Mouse (Mus musculus): ENCODE measurements at regions not wholly inside any gene's neighbourhood (a gene's known extent, or its start where the extent isn't known, plus 50 kb on each side); places are given as distances from the start of the nearest gene placed in this dataset.

GRCm38 (mm10) chr1:28144824-28145223 is 635.2 kb downstream of the Gm597 start:
- Histone ChIP-seq H3K27ac (replicated peaks in 1 of 2; ENCODE audit: control insufficient read depth in 1 of 2, insufficient read depth in 1 of 2, low read depth in 2 of 2, low read length in 2 of 2) (no peak overlapping the region), H3K9me3 (ENCODE audit: control insufficient read depth, low read length) (no peaks in the 10 kb centered on the region), H3K9ac (ENCODE audit: low read length) (no peak overlapping the region), H3K4me2 (ENCODE audit: low read length) (no peak overlapping the region), H3K4me3 (ENCODE audit: control insufficient read depth in 1 of 2, insufficient read depth in 1 of 2, low read depth in 1 of 2, low read length in 2 of 2) (no peak overlapping the region), H3K27me3 (ENCODE audit: control insufficient read depth, insufficient read depth, low read length) (no peaks in the 10 kb centered on the region), H3K36me3 (ENCODE audit: control insufficient read depth, insufficient read depth, low read length) (no peaks in the 10 kb centered on the region), H3K4me1 (ENCODE audit: control insufficient read depth in 2 of 2, insufficient read depth in 2 of 2, low read length in 2 of 2) (no peaks in the 10 kb centered on the region)
- 73% methylated on average over 4 of the region's 4 CpGs for WGBS
- no peak for ATAC-seq (ENCODE audit: insufficient number of reproducible peaks, insufficient read depth, low FRiP score, low read depth)

DNA sequence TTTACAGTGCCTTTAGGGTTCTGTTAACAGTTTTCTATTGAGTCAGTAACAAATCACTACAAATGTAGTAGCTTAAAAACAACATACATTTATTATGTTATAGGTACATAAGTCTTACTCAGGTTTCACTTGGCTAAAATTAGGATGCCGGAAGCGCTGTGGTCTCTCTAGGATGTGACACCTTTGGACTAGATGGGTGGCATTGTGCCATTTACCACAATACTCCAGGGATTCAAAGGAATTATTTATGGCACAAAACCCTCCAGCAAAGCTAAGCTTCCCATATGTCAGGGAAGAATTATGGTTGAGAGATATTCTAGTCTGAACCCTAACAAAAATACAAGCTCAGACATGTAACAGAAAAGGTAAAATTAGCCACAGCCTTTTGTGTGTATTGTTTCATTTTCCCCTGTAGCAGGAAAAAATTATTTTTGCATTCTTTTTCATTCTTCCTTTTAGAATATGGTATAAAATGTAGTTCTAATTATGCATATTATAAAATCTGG is 678.0 kb downstream of the Gm597 start:
- Histone ChIP-seq H3K27me3 (ENCODE audit: control insufficient read depth, insufficient read depth, low read length) (no peaks in the 10 kb centered on the region), H3K36me3 (ENCODE audit: control insufficient read depth, insufficient read depth, low read length) (no peaks in the 10 kb centered on the region), H3K27ac (replicated peaks in 1 of 2; ENCODE audit: control insufficient read depth in 1 of 2, insufficient read depth in 1 of 2, low read depth in 2 of 2, low read length in 2 of 2) (no peak overlapping the region), H3K4me1 (ENCODE audit: control insufficient read depth in 2 of 2, insufficient read depth in 2 of 2, low read length in 2 of 2) (no peaks in the 10 kb centered on the region), H3K9ac (ENCODE audit: low read length) (no peak overlapping the region), H3K4me2 (ENCODE audit: low read length) (no peak overlapping the region), H3K9me3 (ENCODE audit: control insufficient read depth, low read length) (no peaks in the 10 kb centered on the region), H3K4me3 (ENCODE audit: control insufficient read depth in 1 of 2, insufficient read depth in 1 of 2, low read depth in 1 of 2, low read length in 2 of 2) (no peak overlapping the region)
- ATAC-seq (ENCODE audit: insufficient number of reproducible peaks, insufficient read depth, low FRiP score, low read depth): no peak
- 82% methylated on average over 2 of the region's 2 CpGs for WGBS

DNA sequence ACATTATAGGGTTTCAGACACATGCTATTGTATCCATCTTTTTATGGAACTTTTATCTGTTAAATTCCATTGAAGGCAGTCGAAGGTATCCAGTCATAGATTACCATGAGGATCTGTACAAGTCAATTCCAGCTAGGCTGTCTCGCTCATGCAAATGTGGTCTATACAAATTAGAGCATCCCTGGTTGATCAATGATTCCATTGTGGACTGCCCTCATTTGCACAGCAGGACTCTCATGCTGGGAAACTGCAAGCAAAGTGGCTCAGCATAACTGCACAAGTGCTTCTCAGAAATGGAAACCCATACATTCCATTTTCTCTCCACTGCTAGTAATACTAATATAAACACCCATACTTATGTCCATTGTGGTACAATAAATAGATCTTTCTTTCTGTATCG is 695.6 kb downstream of the Gm597 start:
- Histone ChIP-seq H3K27me3 (ENCODE audit: control insufficient read depth, insufficient read depth, low read length) (no peaks in the 10 kb centered on the region), H3K36me3 (ENCODE audit: control insufficient read depth, insufficient read depth, low read length) (no peaks in the 10 kb centered on the region), H3K4me2 (ENCODE audit: low read length) (no peak overlapping the region), H3K27ac (replicated peaks in 1 of 2; ENCODE audit: control insufficient read depth in 1 of 2, insufficient read depth in 1 of 2, low read depth in 2 of 2, low read length in 2 of 2) (no peak overlapping the region), H3K9ac (ENCODE audit: low read length) (no peak overlapping the region), H3K4me1 (ENCODE audit: control insufficient read depth in 2 of 2, insufficient read depth in 2 of 2, low read length in 2 of 2) (no peaks in the 10 kb centered on the region), H3K4me3 (ENCODE audit: control insufficient read depth in 1 of 2, insufficient read depth in 1 of 2, low read depth in 1 of 2, low read length in 2 of 2) (no peak overlapping the region), H3K9me3 (ENCODE audit: control insufficient read depth, low read length) (no peaks in the 10 kb centered on the region)
- ATAC-seq (ENCODE audit: insufficient number of reproducible peaks, insufficient read depth, low FRiP score, low read depth): no peak
- 74% methylated on average over 3 of the region's 3 CpGs for WGBS

- 79% methylated on average over 4 of the region's 4 CpGs for WGBS
- Histone ChIP-seq H3K4me2 (ENCODE audit: low read length) (no peak overlapping the region), H3K36me3 (ENCODE audit: control insufficient read depth, insufficient read depth, low read length) (no peaks in the 10 kb centered on the region), H3K9ac (ENCODE audit: low read length) (no peak overlapping the region), H3K4me3 (ENCODE audit: control insufficient read depth in 1 of 2, insufficient read depth in 1 of 2, low read depth in 1 of 2, low read length in 2 of 2) (no peak overlapping the region), H3K27me3 (ENCODE audit: control insufficient read depth, insufficient read depth, low read length) (no peaks in the 10 kb centered on the region), H3K27ac (replicated peaks in 1 of 2; ENCODE audit: control insufficient read depth in 1 of 2, insufficient read depth in 1 of 2, low read depth in 2 of 2, low read length in 2 of 2) (no peak overlapping the region), H3K9me3 (ENCODE audit: control insufficient read depth, low read length) (no peaks in the 10 kb centered on the region), H3K4me1 (ENCODE audit: control insufficient read depth in 2 of 2, insufficient read depth in 2 of 2, low read length in 2 of 2) (no peaks in the 10 kb centered on the region)
- ATAC-seq (ENCODE audit: insufficient number of reproducible peaks, insufficient read depth, low FRiP score, low read depth): no peak
Observed at GRCm38 (mm10) chr1:28053980-28054379, 726.1 kb downstream of the Gm597 start.

DNA sequence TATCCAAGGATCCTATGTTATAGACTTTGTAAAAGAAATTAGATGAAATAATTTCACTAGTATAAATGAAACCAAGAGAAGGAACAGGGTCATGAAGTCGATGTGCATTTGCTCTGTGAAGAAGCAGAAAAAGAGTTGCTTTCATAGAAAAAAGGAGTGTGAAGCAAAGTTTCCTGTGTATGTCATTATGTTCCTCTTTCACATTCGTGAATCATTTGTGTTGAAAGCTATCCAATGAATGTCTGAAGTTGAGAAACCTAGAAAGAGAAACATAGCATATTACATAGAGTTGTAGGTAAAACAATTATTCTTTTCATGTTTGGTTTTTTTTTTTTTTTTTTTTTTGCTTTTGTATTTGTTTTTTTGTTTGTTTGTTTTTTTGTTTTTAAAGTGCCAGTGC is 732.1 kb downstream of the Gm597 start:
- WGBS: 56% methylated on average over 2 of the region's 2 CpGs
- H3K4me1 ChIP-seq (ENCODE audit: control insufficient read depth in 2 of 2, insufficient read depth in 2 of 2, low read length in 2 of 2): no peaks in the 10 kb centered on the region
- H3K27me3 ChIP-seq (ENCODE audit: control insufficient read depth, insufficient read depth, low read length): no peaks in the 10 kb centered on the region
- H3K4me2 ChIP-seq (ENCODE audit: low read length): no peak overlapping the region
- H3K9me3 ChIP-seq (ENCODE audit: control insufficient read depth, low read length): no peaks in the 10 kb centered on the region
- no peaks in the 10 kb centered on the region for H3K36me3 ChIP-seq (ENCODE audit: control insufficient read depth, insufficient read depth, low read length)
- H3K4me3 ChIP-seq (ENCODE audit: control insufficient read depth in 1 of 2, insufficient read depth in 1 of 2, low read depth in 1 of 2, low read length in 2 of 2): no peak overlapping the region
- ATAC-seq (ENCODE audit: insufficient number of reproducible peaks, insufficient read depth, low FRiP score, low read depth): no peak
- no peak overlapping the region for H3K9ac ChIP-seq (ENCODE audit: low read length)
- H3K27ac ChIP-seq (replicated peaks in 1 of 2; ENCODE audit: control insufficient read depth in 1 of 2, insufficient read depth in 1 of 2, low read depth in 2 of 2, low read length in 2 of 2): no peak overlapping the region

GRCm38 (mm10) chr1:28047379-28047778 is 732.7 kb downstream of the Gm597 start:
- H3K4me2 ChIP-seq (ENCODE audit: low read length): no peak overlapping the region
- no peaks in the 10 kb centered on the region for H3K4me1 ChIP-seq (ENCODE audit: control insufficient read depth in 2 of 2, insufficient read depth in 2 of 2, low read length in 2 of 2)
- ATAC-seq (ENCODE audit: insufficient number of reproducible peaks, insufficient read depth, low FRiP score, low read depth): no peak
- H3K27me3 ChIP-seq (ENCODE audit: control insufficient read depth, insufficient read depth, low read length): no peaks in the 10 kb centered on the region
- H3K36me3 ChIP-seq (ENCODE audit: control insufficient read depth, insufficient read depth, low read length): no peaks in the 10 kb centered on the region
- H3K9ac ChIP-seq (ENCODE audit: low read length): no peak overlapping the region
- no peak overlapping the region for H3K27ac ChIP-seq (replicated peaks in 1 of 2; ENCODE audit: control insufficient read depth in 1 of 2, insufficient read depth in 1 of 2, low read depth in 2 of 2, low read length in 2 of 2)
- no peaks in the 10 kb centered on the region for H3K9me3 ChIP-seq (ENCODE audit: control insufficient read depth, low read length)
- H3K4me3 ChIP-seq (ENCODE audit: control insufficient read depth in 1 of 2, insufficient read depth in 1 of 2, low read depth in 1 of 2, low read length in 2 of 2): no peak overlapping the region

GRCm38 (mm10) chr1:28045695-28046094 is 734.4 kb downstream of the Gm597 start:
- Histone ChIP-seq H3K9me3 (ENCODE audit: control insufficient read depth, low read length) (no peaks in the 10 kb centered on the region), H3K27ac (replicated peaks in 1 of 2; ENCODE audit: control insufficient read depth in 1 of 2, insufficient read depth in 1 of 2, low read depth in 2 of 2, low read length in 2 of 2) (no peak overlapping the region), H3K9ac (ENCODE audit: low read length) (no peak overlapping the region), H3K27me3 (ENCODE audit: control insufficient read depth, insufficient read depth, low read length) (no peaks in the 10 kb centered on the region), H3K4me2 (ENCODE audit: low read length) (no peak overlapping the region), H3K36me3 (ENCODE audit: control insufficient read depth, insufficient read depth, low read length) (no peaks in the 10 kb centered on the region), H3K4me3 (ENCODE audit: control insufficient read depth in 1 of 2, insufficient read depth in 1 of 2, low read depth in 1 of 2, low read length in 2 of 2) (no peak overlapping the region), H3K4me1 (ENCODE audit: control insufficient read depth in 2 of 2, insufficient read depth in 2 of 2, low read length in 2 of 2) (no peaks in the 10 kb centered on the region)
- WGBS: 87% methylated on average over 1 of the region's 1 CpGs
- ATAC-seq (ENCODE audit: insufficient number of reproducible peaks, insufficient read depth, low FRiP score, low read depth): no peak

GRCm38 (mm10) chr1:28025720-28026119 is 754.3 kb downstream of the Gm597 start:
- H3K4me3 ChIP-seq (ENCODE audit: control insufficient read depth in 1 of 2, insufficient read depth in 1 of 2, low read depth in 1 of 2, low read length in 2 of 2): no peak overlapping the region
- peak overlapping the region in 1 of 2 experiments; percentile 60; a peak in 1 of 4 replicates for H3K27ac ChIP-seq (replicated peaks in 1 of 2; ENCODE audit: control insufficient read depth in 1 of 2, insufficient read depth in 1 of 2, low read depth in 2 of 2, low read length in 2 of 2)
- H3K36me3 ChIP-seq (ENCODE audit: control insufficient read depth, insufficient read depth, low read length): no peaks in the 10 kb centered on the region
- H3K27me3 ChIP-seq (ENCODE audit: control insufficient read depth, insufficient read depth, low read length): no peaks in the 10 kb centered on the region
- ATAC-seq (ENCODE audit: insufficient number of reproducible peaks, insufficient read depth, low FRiP score, low read depth): no peak
- no peak overlapping the region for H3K9ac ChIP-seq (ENCODE audit: low read length)
- 18% methylated on average over 2 of the region's 2 CpGs for WGBS
- H3K4me1 ChIP-seq (ENCODE audit: control insufficient read depth in 2 of 2, insufficient read depth in 2 of 2, low read length in 2 of 2): peaks cover 0 to 8% of the 10 kb centered on the region in 2 experiments; a peak in 3 of 4 replicates
- no peaks in the 10 kb centered on the region for H3K9me3 ChIP-seq (ENCODE audit: control insufficient read depth, low read length)
- 0 out of 2 replicates have a peak overlapping the region, but pooled peaks have one; percentile 23 for H3K4me2 ChIP-seq (ENCODE audit: low read length)

All from heart, embryonic 14.5 days (tissue).